Mouse (Mus musculus): ENCODE measurements around the gene Chtf18. TPM values are rescaled to one million over a fixed set of nuclear protein-coding genes. Genes with fewer than 3 reads are reported as not detected.

The Chtf18 gene
- polyA plus RNA-seq, 1 experiment = 3.0 TPM

GRCm38 (mm10) chr17:25686323-25686722 is 40.9 kb downstream of the Chtf18 start:
- no peak for TF ChIP-seq CTCF (IDR thresholded peaks at IDR 0.05; ENCODE audit: insufficient read depth, low read length)
- TF ChIP-seq POLR2A (IDR thresholded peaks at IDR 0.05; ENCODE audit: borderline replicate concordance, extremely low read depth, low read depth, low read length) = no peak
- no peak overlapping the region for H3K4me3 ChIP-seq (replicated peaks; ENCODE audit: extremely low read depth, low read depth, low read length)
- DNase-seq = no peak
- 36% methylated on average over 7 of the region's 7 CpGs for WGBS
- no peaks in the 10 kb centered on the region for H3K4me1 ChIP-seq (ENCODE audit: control insufficient read depth, insufficient read depth, low read length)

DNA sequence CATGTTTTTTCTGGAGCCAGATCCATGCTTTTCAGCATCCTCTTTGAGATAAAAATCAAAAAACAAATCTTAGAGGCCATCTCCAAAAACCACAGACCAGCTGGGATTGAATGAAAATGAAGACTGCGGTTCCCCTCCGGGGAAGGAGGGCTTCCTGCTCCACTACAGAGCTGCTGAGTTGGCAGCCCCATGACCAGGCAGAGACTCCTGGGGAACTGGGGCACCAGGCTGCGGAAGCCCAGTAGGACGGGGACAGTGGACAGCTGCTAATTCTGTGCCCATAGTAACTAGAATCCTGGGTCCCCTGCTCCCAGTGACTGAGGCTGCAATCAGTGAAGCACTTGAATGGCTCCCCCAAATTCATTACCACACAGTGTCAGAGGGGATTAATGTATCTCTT is 45.6 kb downstream of the Chtf18 start:
- TF ChIP-seq POLR2A (IDR thresholded peaks at IDR 0.05; ENCODE audit: borderline replicate concordance, extremely low read depth, low read depth, low read length) = no peak
- no peak for TF ChIP-seq CTCF (IDR thresholded peaks at IDR 0.05; ENCODE audit: insufficient read depth, low read length)
- Histone ChIP-seq H3K4me3 (replicated peaks; ENCODE audit: extremely low read depth, low read depth, low read length) (no peak overlapping the region), H3K4me1 (ENCODE audit: control insufficient read depth, insufficient read depth, low read length) (no peaks in the 10 kb centered on the region)
- 75% methylated on average over 4 of the region's 4 CpGs for WGBS
- no peak for DNase-seq

DNA sequence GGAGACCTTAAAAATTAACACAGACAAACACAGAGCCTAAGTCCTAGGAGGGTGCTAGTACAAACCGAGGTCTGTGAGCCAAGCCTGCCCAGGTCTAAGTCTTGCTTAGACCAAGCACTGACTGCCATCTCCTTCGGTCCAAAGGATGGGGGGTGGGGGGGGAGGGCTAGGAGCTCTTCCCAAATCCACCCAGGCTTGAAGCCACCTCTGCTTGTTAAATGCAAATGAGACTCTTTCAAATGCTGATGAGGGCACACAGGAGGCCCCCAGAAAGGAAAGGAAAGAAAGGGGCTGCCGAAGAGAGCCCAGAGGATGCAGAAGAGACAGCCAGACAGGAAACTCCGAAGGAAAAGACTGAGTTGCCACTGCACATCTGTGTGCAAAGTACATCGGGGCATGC is 47.4 kb downstream of the Chtf18 start:
- DNase-seq = no peak
- 19% methylated on average over 5 of the region's 5 CpGs for WGBS
- H3K4me1 ChIP-seq (ENCODE audit: control insufficient read depth, insufficient read depth, low read length) = no peaks in the 10 kb centered on the region
- H3K4me3 ChIP-seq (replicated peaks; ENCODE audit: extremely low read depth, low read depth, low read length) = no peak overlapping the region
- TF ChIP-seq POLR2A (IDR thresholded peaks at IDR 0.05; ENCODE audit: borderline replicate concordance, extremely low read depth, low read depth, low read length) (no peak), CTCF (IDR thresholded peaks at IDR 0.05; ENCODE audit: insufficient read depth, low read length) (no peak)

- no peaks in the 10 kb centered on the region for H3K4me1 ChIP-seq (ENCODE audit: control insufficient read depth, insufficient read depth, low read length)
- no peak for DNase-seq
- H3K4me3 ChIP-seq (replicated peaks; ENCODE audit: extremely low read depth, low read depth, low read length) = no peak overlapping the region
- 62% methylated on average over 6 of the region's 6 CpGs for WGBS
- TF ChIP-seq POLR2A (IDR thresholded peaks at IDR 0.05; ENCODE audit: borderline replicate concordance, extremely low read depth, low read depth, low read length) (no peak), CTCF (IDR thresholded peaks at IDR 0.05; ENCODE audit: insufficient read depth, low read length) (no peak)
Observed at GRCm38 (mm10) chr17:25677969-25678368, 49.2 kb downstream of the Chtf18 start.

DNA sequence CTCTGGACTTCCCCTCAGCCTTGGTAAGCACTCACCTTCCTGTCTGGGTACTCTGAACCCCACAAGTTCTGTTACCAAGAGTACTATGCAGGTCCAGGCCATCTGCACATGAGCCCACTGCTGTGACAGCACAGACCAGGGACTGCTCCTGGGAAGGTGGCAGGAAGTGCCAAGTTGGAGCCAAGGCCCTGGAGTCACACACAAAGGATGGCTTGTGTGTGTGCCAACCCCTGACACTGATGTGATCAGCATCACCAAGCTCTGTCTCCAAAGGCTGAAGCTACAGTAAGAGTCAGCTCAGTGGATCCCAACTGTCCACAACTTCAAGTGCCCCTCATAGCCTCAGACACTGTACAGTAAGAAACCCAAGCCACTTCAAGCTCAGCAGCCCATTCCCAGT is 54.2 kb downstream of the Chtf18 start:
- no peak for TF ChIP-seq POLR2A (IDR thresholded peaks at IDR 0.05; ENCODE audit: borderline replicate concordance, extremely low read depth, low read depth, low read length)
- TF ChIP-seq CTCF (IDR thresholded peaks at IDR 0.05; ENCODE audit: insufficient read depth, low read length) = no peak
- Histone ChIP-seq H3K4me3 (replicated peaks; ENCODE audit: extremely low read depth, low read depth, low read length) (no peak overlapping the region), H3K4me1 (ENCODE audit: control insufficient read depth, insufficient read depth, low read length) (no peaks in the 10 kb centered on the region)
- no peak for DNase-seq

Other genes with a start within 250 kb of the Chtf18 start
- 0.06 and 0.08 TPM in 2 replicates for gene Sstr5, start 230.1 kb downstream of the Chtf18 start, polyA plus RNA-seq (2012; rRNA removed)
- gene Sox8, start 156.7 kb downstream of the Chtf18 start, polyA plus RNA-seq (2012; rRNA removed) = 0.49 and 0.62 TPM in 2 replicates
- 15.8 and 22.4 TPM in 2 replicates for gene Lmf1, start 148.3 kb downstream of the Chtf18 start, polyA plus RNA-seq (2012; rRNA removed)
- gene Gng13, start 10.2 kb downstream of the Chtf18 start, polyA plus RNA-seq (2012; rRNA removed) = 0.36 TPM in 1 of 2 replicates, not detected in the other
- gene Rpusd1, start 251 bp upstream of the Chtf18 start, polyA plus RNA-seq (2012; rRNA removed) = 40.1 and 45.0 TPM in 2 replicates
- gene Mslnl, start 8.6 kb upstream of the Chtf18 start, polyA plus RNA-seq (2012; rRNA removed) = 0.23 and 0.25 TPM in 2 replicates
- 71.2 and 78.4 TPM in 2 replicates for gene Msln, start 27.0 kb upstream of the Chtf18 start, polyA plus RNA-seq (2012; rRNA removed)
- gene Narfl, start 46.4 kb upstream of the Chtf18 start, polyA plus RNA-seq (2012; rRNA removed) = 13.1 and 20.1 TPM in 2 replicates
- 48.9 and 56.2 TPM in 2 replicates for gene Haghl, start 58.3 kb upstream of the Chtf18 start, polyA plus RNA-seq (2012; rRNA removed)
- gene Ccdc78, start 59.2 kb upstream of the Chtf18 start, polyA plus RNA-seq (2012; rRNA removed) = 14.0 and 15.6 TPM in 2 replicates
- gene Fam173a, start 65.5 kb upstream of the Chtf18 start, polyA plus RNA-seq (2012; rRNA removed) = 114 and 128 TPM in 2 replicates
- 0.41 TPM in 1 of 2 replicates, not detected in the other for gene AC134908.4, start 68.2 kb upstream of the Chtf18 start, polyA plus RNA-seq (2012; rRNA removed)
- 40.3 and 44.9 TPM in 2 replicates for gene Metrn, start 69.7 kb upstream of the Chtf18 start, polyA plus RNA-seq (2012; rRNA removed)
- gene Fbxl16, start 81.7 kb upstream of the Chtf18 start, polyA plus RNA-seq (2012; rRNA removed) = 4.0 and 5.0 TPM in 2 replicates
- gene Wdr24, start 96.2 kb upstream of the Chtf18 start, polyA plus RNA-seq (2012; rRNA removed) = 29.4 and 34.3 TPM in 2 replicates
- 55.1 and 65.2 TPM in 2 replicates for gene Jmjd8, start 101.4 kb upstream of the Chtf18 start, polyA plus RNA-seq (2012; rRNA removed)
- gene Stub1, start 106.0 kb upstream of the Chtf18 start, polyA plus RNA-seq (2012; rRNA removed) = 131 and 160 TPM in 2 replicates
- gene Rhbdl1, start 109.9 kb upstream of the Chtf18 start, polyA plus RNA-seq (2012; rRNA removed) = 9.1 and 14.1 TPM in 2 replicates
- gene Gm20683, start 114.3 kb upstream of the Chtf18 start, polyA plus RNA-seq (2012; rRNA removed) = 29.1 and 36.2 TPM in 2 replicates
- gene Rhot2, start 117.4 kb upstream of the Chtf18 start, polyA plus RNA-seq (2012; rRNA removed) = 59.6 and 61.2 TPM in 2 replicates
- 35.7 and 40.3 TPM in 2 replicates for gene Wdr90, start 134.1 kb upstream of the Chtf18 start, polyA plus RNA-seq (2012; rRNA removed)
- 22.7 and 31.1 TPM in 2 replicates for gene Mcrip2, start 141.3 kb upstream of the Chtf18 start, polyA plus RNA-seq (2012; rRNA removed)
- 78.1 and 103 TPM in 2 replicates for gene Mettl26, start 147.7 kb upstream of the Chtf18 start, polyA plus RNA-seq (2012; rRNA removed)
- gene Wfikkn1, start 153.4 kb upstream of the Chtf18 start, polyA plus RNA-seq (2012; rRNA removed) = 1.0 and 1.4 TPM in 2 replicates
- gene Rab40c, start 192.3 kb upstream of the Chtf18 start, polyA plus RNA-seq (2012; rRNA removed) = 40.2 and 62.6 TPM in 2 replicates
- gene Pigq, start 217.5 kb upstream of the Chtf18 start, polyA plus RNA-seq (2012; rRNA removed) = 107 and 131 TPM in 2 replicates
- 24.4 and 37.5 TPM in 2 replicates for gene Nhlrc4, start 217.5 kb upstream of the Chtf18 start, polyA plus RNA-seq (2012; rRNA removed)
- not detected in 2 replicates for gene A930017K11Rik, start 225.1 kb upstream of the Chtf18 start, polyA plus RNA-seq (2012; rRNA removed)

All from lung, adult 2 months (tissue).